Mouse (Mus musculus): ENCODE measurements around the gene Scn2a. TPM values are rescaled to one million over a fixed set of nuclear protein-coding genes. Genes with fewer than 3 reads are reported as not detected.

The Scn2a gene
- polyA plus RNA-seq (2015; fragmentation: Nextera tagmentation; extraction: Ambion mirVana) = 1.4 and 1.9 TPM in 2 replicates

DNA sequence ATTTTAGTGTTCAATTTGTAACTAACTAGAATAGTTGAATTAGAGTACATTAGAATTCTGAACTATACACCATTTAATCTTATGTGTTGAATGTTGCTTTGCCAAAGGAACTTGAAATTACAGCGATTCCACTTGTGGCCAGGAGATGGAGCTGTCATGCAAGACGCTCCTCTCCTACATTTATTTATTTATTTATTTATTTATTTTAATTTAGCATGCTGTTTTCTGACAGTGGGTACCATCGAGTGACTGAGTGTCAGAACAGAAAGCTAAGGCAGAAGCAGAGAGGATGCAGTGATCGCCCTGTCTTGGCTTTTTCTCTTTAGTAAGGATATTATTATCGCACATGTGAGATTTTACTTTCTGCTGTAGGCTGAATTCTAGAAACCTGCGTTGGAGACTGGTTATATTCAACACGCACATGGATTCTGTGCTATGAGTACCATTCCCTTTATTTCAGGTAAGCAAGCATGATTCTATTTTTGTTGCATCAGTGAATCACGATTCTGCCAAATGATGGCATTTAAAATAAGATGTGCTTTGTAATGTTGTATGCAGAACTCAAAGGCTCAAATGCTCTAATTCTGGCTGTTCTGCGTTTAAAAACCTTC, at the start of gene Scn2a:
Gene Scn2a (plus strand): TSS at position 216 of the 611 bp plus-strand sequence.
- no peaks in the 10 kb centered on the region for H3K4me1 ChIP-seq (replicated peaks; ENCODE audit: control insufficient read depth, insufficient read depth, low read length)
- H3K27me3 ChIP-seq (ENCODE audit: control insufficient read depth, insufficient read depth, low read depth, low read length) = no peaks in the 10 kb centered on the region
- no peaks in the 10 kb centered on the region for H3K36me3 ChIP-seq (ENCODE audit: control insufficient read depth, insufficient read depth, low read length)
- no peak within 1 kb of the TSS for H3K4me3 ChIP-seq (ENCODE audit: low read length)
- no peak for ATAC-seq (ENCODE audit: low read depth)
- WGBS = 50% methylated on average over 9 of the region's 9 CpGs
- no peak within 1 kb of the TSS for H3K27ac ChIP-seq (ENCODE audit: low read length)
- H3K9me3 ChIP-seq (ENCODE audit: control insufficient read depth, low read length) = no peaks in the 10 kb centered on the region
- no peak within 1 kb of the TSS for H3K9ac ChIP-seq (ENCODE audit: low read length)
- no peak within 1 kb of the TSS for H3K4me2 ChIP-seq (ENCODE audit: low read depth, low read length)

DNA sequence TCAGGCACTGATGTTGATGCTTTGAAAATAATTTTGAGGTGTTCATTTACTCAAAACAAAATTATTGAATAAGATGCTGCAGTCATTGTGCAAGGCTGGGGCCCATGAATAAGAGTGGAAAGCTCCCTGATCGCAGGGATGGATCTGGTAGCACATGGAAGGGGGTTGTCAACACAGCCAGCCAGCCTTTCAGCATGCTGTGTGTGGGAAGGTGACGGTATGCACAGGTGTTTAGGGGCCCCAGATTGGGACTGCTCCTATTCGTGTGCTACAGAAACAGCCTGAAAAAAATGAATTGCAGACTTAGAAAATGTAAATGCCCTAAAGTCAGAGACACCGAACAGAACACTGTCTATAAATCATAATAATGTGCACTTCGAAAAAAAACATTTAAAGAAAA, 32.9 kb upstream of the Scn2a start:
- no peak overlapping the region for H3K4me3 ChIP-seq (ENCODE audit: low read length)
- H3K9ac ChIP-seq (ENCODE audit: low read length) = no peak overlapping the region
- H3K9me3 ChIP-seq (ENCODE audit: control insufficient read depth, low read length) = no peaks in the 10 kb centered on the region
- H3K27me3 ChIP-seq (ENCODE audit: control insufficient read depth, insufficient read depth, low read depth, low read length) = no peaks in the 10 kb centered on the region
- WGBS = 60% methylated on average over 5 of the region's 5 CpGs
- no peaks in the 10 kb centered on the region for H3K36me3 ChIP-seq (ENCODE audit: control insufficient read depth, insufficient read depth, low read length)
- no peak overlapping the region for H3K27ac ChIP-seq (ENCODE audit: low read length)
- no peak for ATAC-seq (ENCODE audit: low read depth)
- no peaks in the 10 kb centered on the region for H3K4me1 ChIP-seq (replicated peaks; ENCODE audit: control insufficient read depth, insufficient read depth, low read length)
- no peak overlapping the region for H3K4me2 ChIP-seq (ENCODE audit: low read depth, low read length)

DNA sequence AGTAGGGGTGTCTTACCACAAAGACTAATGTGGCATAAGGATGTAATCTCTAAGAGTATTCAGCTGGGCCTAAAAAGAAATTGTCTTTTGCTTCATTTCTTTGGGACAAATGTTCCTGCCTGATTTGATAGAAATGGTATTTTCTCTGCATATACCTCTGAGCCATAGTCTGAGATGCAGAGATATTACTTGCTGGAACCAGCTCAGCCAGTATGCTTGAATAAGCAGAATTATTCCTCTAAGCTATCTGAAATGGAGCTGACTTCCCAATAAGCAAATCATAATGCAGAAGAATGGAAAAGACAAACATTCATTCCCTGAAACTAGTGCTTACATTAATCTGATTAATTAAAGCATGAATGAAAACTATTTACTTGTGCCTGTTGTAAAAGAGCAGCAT, 12.8 kb upstream of the Scn2a start:
- no peaks in the 10 kb centered on the region for H3K9me3 ChIP-seq (ENCODE audit: control insufficient read depth, low read length)
- no peak overlapping the region for H3K4me3 ChIP-seq (ENCODE audit: low read length)
- H3K4me1 ChIP-seq (replicated peaks; ENCODE audit: control insufficient read depth, insufficient read depth, low read length) = no peaks in the 10 kb centered on the region
- no peak overlapping the region for H3K9ac ChIP-seq (ENCODE audit: low read length)
- ATAC-seq (ENCODE audit: low read depth) = no peak
- no peak overlapping the region for H3K4me2 ChIP-seq (ENCODE audit: low read depth, low read length)
- H3K27ac ChIP-seq (ENCODE audit: low read length) = no peak overlapping the region
- H3K36me3 ChIP-seq (ENCODE audit: control insufficient read depth, insufficient read depth, low read length) = no peaks in the 10 kb centered on the region
- no peaks in the 10 kb centered on the region for H3K27me3 ChIP-seq (ENCODE audit: control insufficient read depth, insufficient read depth, low read depth, low read length)

DNA sequence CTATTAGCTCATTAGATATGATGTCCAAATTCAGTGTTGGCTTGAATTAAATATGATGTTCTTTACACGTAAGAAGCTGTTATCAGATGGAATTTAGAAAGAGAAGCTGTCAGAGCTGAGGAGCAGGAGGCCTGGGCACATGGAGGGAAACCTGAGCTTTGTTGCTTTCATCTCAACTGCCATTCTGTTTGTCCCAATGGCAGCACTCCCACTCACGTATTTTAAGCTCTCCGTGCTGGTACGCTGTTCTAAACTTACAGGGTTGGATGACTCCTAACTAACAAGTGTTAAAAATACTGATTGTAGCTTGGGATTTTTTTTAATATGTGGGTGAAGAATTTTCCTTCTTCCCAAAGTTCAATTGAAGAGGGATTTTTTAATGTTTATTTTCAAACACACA, 8.7 kb upstream of the Scn2a start:
- 65% methylated on average over 4 of the region's 4 CpGs for WGBS
- H3K9me3 ChIP-seq (ENCODE audit: control insufficient read depth, low read length) = no peaks in the 10 kb centered on the region
- no peaks in the 10 kb centered on the region for H3K27me3 ChIP-seq (ENCODE audit: control insufficient read depth, insufficient read depth, low read depth, low read length)
- H3K27ac ChIP-seq (ENCODE audit: low read length) = no peak overlapping the region
- H3K4me1 ChIP-seq (replicated peaks; ENCODE audit: control insufficient read depth, insufficient read depth, low read length) = no peaks in the 10 kb centered on the region
- H3K4me2 ChIP-seq (ENCODE audit: low read depth, low read length) = no peak overlapping the region
- no peak overlapping the region for H3K4me3 ChIP-seq (ENCODE audit: low read length)
- no peak overlapping the region for H3K9ac ChIP-seq (ENCODE audit: low read length)
- no peak for ATAC-seq (ENCODE audit: low read depth)
- H3K36me3 ChIP-seq (ENCODE audit: control insufficient read depth, insufficient read depth, low read length) = no peaks in the 10 kb centered on the region

DNA sequence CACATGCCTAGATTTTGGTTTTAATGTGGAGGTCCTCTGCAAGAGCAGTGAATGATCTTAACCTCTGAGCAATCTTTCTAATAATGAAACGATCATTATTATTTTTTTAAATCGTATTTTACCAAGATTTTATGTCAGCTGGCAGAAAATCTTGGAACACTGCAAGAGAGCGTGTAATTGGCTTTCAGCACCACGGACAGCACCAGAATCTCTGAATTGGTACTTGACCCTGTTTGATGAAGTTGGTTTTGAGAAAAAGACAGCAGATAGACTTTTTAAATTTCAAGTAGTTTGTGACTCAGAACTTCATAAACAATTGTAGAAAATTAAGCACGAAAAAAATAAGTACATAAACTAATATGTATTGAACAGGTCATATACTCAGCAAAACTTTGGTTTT, 790 bp upstream of the Scn2a start:
- Histone ChIP-seq H3K4me2 (ENCODE audit: low read depth, low read length) (no peak overlapping the region), H3K36me3 (ENCODE audit: control insufficient read depth, insufficient read depth, low read length) (no peaks in the 10 kb centered on the region), H3K4me1 (replicated peaks; ENCODE audit: control insufficient read depth, insufficient read depth, low read length) (no peaks in the 10 kb centered on the region), H3K9ac (ENCODE audit: low read length) (no peak overlapping the region), H3K27me3 (ENCODE audit: control insufficient read depth, insufficient read depth, low read depth, low read length) (no peaks in the 10 kb centered on the region), H3K9me3 (ENCODE audit: control insufficient read depth, low read length) (no peaks in the 10 kb centered on the region), H3K4me3 (ENCODE audit: low read length) (no peak overlapping the region), H3K27ac (ENCODE audit: low read length) (no peak overlapping the region)
- WGBS = 15% methylated on average over 5 of the region's 5 CpGs
- no peak for ATAC-seq (ENCODE audit: low read depth)

DNA sequence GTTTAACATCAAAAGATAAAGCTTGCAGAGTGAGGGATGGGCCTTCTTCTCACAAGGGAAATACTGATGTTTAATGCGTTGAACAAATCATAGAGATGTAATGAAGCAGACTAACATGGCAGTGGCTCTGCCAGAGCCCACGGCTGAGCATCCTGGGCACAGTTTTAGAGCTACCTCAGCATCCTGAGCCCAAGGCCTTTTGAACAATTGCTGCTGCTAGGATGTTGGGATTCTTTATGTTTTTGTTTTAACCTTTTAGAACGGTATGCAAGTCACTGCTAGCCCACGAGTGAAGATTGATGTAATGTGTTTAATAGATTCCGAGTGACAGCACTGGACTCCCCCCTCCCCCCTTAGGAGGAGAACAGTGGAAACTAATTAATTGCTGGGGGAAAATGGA, 683 bp downstream of the Scn2a start:
- no peaks in the 10 kb centered on the region for H3K27me3 ChIP-seq (ENCODE audit: control insufficient read depth, insufficient read depth, low read depth, low read length)
- no peak overlapping the region for H3K4me3 ChIP-seq (ENCODE audit: low read length)
- no peak for ATAC-seq (ENCODE audit: low read depth)
- no peak overlapping the region for H3K4me2 ChIP-seq (ENCODE audit: low read depth, low read length)
- no peak overlapping the region for H3K27ac ChIP-seq (ENCODE audit: low read length)
- no peaks in the 10 kb centered on the region for H3K36me3 ChIP-seq (ENCODE audit: control insufficient read depth, insufficient read depth, low read length)
- H3K9me3 ChIP-seq (ENCODE audit: control insufficient read depth, low read length) = no peaks in the 10 kb centered on the region
- 42% methylated on average over 5 of the region's 5 CpGs for WGBS
- H3K4me1 ChIP-seq (replicated peaks; ENCODE audit: control insufficient read depth, insufficient read depth, low read length) = no peaks in the 10 kb centered on the region
- H3K9ac ChIP-seq (ENCODE audit: low read length) = no peak overlapping the region

DNA sequence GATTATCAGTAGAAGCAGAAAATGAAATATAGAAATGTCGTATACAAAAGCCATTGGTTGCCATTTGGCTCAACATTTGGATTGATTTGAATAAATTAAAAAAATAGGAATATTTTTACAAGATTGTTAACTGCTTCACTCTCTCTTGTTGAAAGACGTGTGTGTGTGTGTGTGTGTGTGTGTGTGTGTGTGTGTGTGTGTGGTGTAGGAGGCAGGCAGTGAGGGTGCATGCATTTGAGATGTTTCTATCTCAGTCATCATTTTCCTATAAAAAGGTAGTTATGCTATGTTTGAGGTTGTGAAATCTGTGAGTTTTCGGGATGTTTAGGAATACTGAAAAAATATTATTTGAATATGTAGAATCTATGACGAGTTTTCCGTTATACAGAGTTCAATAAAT, 1.3 kb downstream of the Scn2a start:
- Histone ChIP-seq H3K27ac (ENCODE audit: low read length) (no peak overlapping the region), H3K27me3 (ENCODE audit: control insufficient read depth, insufficient read depth, low read depth, low read length) (no peaks in the 10 kb centered on the region), H3K4me3 (ENCODE audit: low read length) (no peak overlapping the region), H3K4me2 (ENCODE audit: low read depth, low read length) (no peak overlapping the region), H3K9ac (ENCODE audit: low read length) (no peak overlapping the region), H3K36me3 (ENCODE audit: control insufficient read depth, insufficient read depth, low read length) (no peaks in the 10 kb centered on the region), H3K9me3 (ENCODE audit: control insufficient read depth, low read length) (no peaks in the 10 kb centered on the region), H3K4me1 (replicated peaks; ENCODE audit: control insufficient read depth, insufficient read depth, low read length) (no peaks in the 10 kb centered on the region)
- no peak for ATAC-seq (ENCODE audit: low read depth)
- 74% methylated on average over 5 of the region's 5 CpGs for WGBS

DNA sequence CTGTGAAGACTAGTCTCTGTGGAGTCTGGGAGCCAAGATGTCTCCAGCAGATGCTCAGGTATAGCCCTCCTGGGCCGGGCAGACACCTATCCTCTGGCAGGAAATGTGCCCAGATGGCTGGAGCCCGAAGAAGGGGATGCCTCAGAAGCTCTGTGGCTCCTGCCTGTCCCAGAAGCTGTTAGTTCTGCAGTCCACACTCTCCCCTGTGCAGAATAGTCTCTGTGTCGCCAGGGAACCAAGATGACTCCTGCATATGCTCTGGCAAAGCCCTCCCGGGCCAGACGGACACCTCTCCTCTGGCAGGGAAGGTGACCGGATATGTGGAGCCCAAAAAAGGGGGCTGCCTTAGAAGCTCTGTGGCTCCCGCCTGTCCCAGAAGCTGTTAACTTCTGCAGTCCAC, 32.1 kb downstream of the Scn2a start:
- no peak overlapping the region for H3K4me2 ChIP-seq (ENCODE audit: low read depth, low read length)
- no peaks in the 10 kb centered on the region for H3K36me3 ChIP-seq (ENCODE audit: control insufficient read depth, insufficient read depth, low read length)
- no peak overlapping the region for H3K4me3 ChIP-seq (ENCODE audit: low read length)
- no peak overlapping the region for H3K27ac ChIP-seq (ENCODE audit: low read length)
- ATAC-seq (ENCODE audit: low read depth) = no peak
- no peaks in the 10 kb centered on the region for H3K4me1 ChIP-seq (replicated peaks; ENCODE audit: control insufficient read depth, insufficient read depth, low read length)
- WGBS = 74% methylated on average over 7 of the region's 7 CpGs
- H3K9me3 ChIP-seq (ENCODE audit: control insufficient read depth, low read length) = no peaks in the 10 kb centered on the region
- no peaks in the 10 kb centered on the region for H3K27me3 ChIP-seq (ENCODE audit: control insufficient read depth, insufficient read depth, low read depth, low read length)
- H3K9ac ChIP-seq (ENCODE audit: low read length) = no peak overlapping the region

DNA sequence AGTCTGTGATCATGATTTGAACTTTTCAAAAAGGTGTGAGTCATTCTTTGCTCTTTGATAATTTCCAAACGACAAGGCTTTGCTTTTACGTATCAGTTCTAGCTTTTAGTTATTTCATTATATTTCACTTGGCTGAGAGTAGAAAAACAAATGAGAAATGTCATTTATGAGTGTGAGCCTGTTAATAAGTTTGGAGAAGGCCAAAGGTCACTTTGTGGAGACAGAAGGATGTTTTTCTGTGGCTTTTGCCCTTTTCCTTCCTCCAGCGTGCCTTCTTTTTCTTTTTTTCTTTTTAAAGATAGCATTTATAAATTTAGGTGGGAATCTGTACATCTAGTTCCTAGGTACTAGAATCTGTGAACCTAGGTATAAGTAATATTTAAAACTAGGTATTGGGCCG, 36.5 kb downstream of the Scn2a start:
- Histone ChIP-seq H3K4me3 (ENCODE audit: low read length) (no peak overlapping the region), H3K4me2 (ENCODE audit: low read depth, low read length) (no peak overlapping the region), H3K27me3 (ENCODE audit: control insufficient read depth, insufficient read depth, low read depth, low read length) (no peaks in the 10 kb centered on the region), H3K9ac (ENCODE audit: low read length) (no peak overlapping the region), H3K27ac (ENCODE audit: low read length) (no peak overlapping the region), H3K36me3 (ENCODE audit: control insufficient read depth, insufficient read depth, low read length) (no peaks in the 10 kb centered on the region), H3K9me3 (ENCODE audit: control insufficient read depth, low read length) (no peaks in the 10 kb centered on the region), H3K4me1 (replicated peaks; ENCODE audit: control insufficient read depth, insufficient read depth, low read length) (no peaks in the 10 kb centered on the region)
- WGBS = 42% methylated on average over 4 of the region's 4 CpGs
- ATAC-seq (ENCODE audit: low read depth) = no peak

DNA sequence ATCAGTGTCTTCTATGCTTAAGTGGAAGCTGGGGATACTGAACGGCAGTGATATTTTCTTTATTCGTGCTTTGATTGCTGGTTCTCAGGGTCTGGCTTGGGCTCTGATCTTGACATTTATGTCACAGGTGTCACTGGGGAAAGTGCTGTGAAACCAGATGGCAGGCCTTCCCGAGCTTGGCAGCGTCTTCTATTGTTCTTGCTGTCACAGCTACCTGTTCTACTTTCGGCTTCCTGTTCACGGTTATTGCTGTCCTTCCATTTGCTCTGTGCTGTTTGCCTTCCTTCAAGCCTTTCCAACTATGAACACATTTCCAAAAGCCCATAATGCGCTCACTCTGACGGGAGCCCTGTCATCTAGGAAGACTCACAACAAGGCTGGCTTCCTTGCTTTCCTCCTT, 37.9 kb downstream of the Scn2a start:
- H3K27ac ChIP-seq (ENCODE audit: low read length) = no peak overlapping the region
- H3K4me3 ChIP-seq (ENCODE audit: low read length) = no peak overlapping the region
- 69% methylated on average over 8 of the region's 8 CpGs for WGBS

More for the DNA sequence above, 37.9 kb downstream of the Scn2a start:
- no peaks in the 10 kb centered on the region for H3K9me3 ChIP-seq (ENCODE audit: control insufficient read depth, low read length)
- no peaks in the 10 kb centered on the region for H3K27me3 ChIP-seq (ENCODE audit: control insufficient read depth, insufficient read depth, low read depth, low read length)
- H3K9ac ChIP-seq (ENCODE audit: low read length) = no peak overlapping the region
- no peak for ATAC-seq (ENCODE audit: low read depth)
- no peaks in the 10 kb centered on the region for H3K36me3 ChIP-seq (ENCODE audit: control insufficient read depth, insufficient read depth, low read length)
- H3K4me1 ChIP-seq (replicated peaks; ENCODE audit: control insufficient read depth, insufficient read depth, low read length) = no peaks in the 10 kb centered on the region
- no peak overlapping the region for H3K4me2 ChIP-seq (ENCODE audit: low read depth, low read length)

Measured in lung, embryonic 16.5 days (tissue).